Mouse (Mus musculus) limb, embryonic 10.5 days (tissue): Measurements from ENCODE around the gene Pes1. TPM values are rescaled to one million over a fixed set of nuclear protein-coding genes. Genes with fewer than 3 reads are reported as not detected.
"Not testable (repeated sequence)": the region's sequence is repeated elsewhere in the genome, so short reads cannot be mapped to it uniquely, and the experiment has no call there.

Source experiments
- DNase-seq: peaks from one replicate; pipeline ENCODE4 v3.0.0-alpha.2; 2017; ENCODE audit warnings: low spot score
- H3K27ac ChIP-seq: fragments of 300-500 bp; sonication (generic); 2 replicates; pipeline ENCODE4 v1.5.1; 2016; ENCODE audit warnings: mild to moderate bottlenecking
- H3K27me3 ChIP-seq: fragments of 300-500 bp; sonication (generic); 2 replicates; pipeline ENCODE4 v1.6.1; 2016; ENCODE audit warnings: low read depth, mild to moderate bottlenecking; ENCODE audit not compliant: poor library complexity, severe bottlenecking
- H3K36me3 ChIP-seq: fragments of 300-500 bp; sonication (generic); 2 replicates; pipeline ENCODE4 v1.6.1; 2016; ENCODE audit warnings: mild to moderate bottlenecking, moderate library complexity
- H3K4me1 ChIP-seq: fragments of 300-500 bp; sonication (generic); 2 replicates; pipeline ENCODE4 v1.6.1; 2016
- H3K4me3 ChIP-seq: fragments of 300-500 bp; sonication (generic); 2 replicates; pipeline ENCODE4 v1.5.1; 2016; ENCODE audit warnings: mild to moderate bottlenecking, moderate library complexity
- H3K9me3 ChIP-seq: fragments of 300-500 bp; sonication (generic); replicated peaks from 2 replicates; pipeline ENCODE4 v1.6.1; 2016; ENCODE audit warnings: mild to moderate bottlenecking
- WGBS: fragments of 180-500 bp; shearing (Covaris S2); methylation state at CpG from one replicate; pipeline ENCODE4 v1.1.7; 2016; 5-methylcytosine and 5-hydroxymethylcytosine counted together
- polyA plus RNA-seq: library from polyadenylated mRNA; unstranded; fragments of >200 nt; fragmentation: Nextera tagmentation; extraction: Ambion mirVana; gene quantifications from 2 replicates; pipeline ENCODE4 v1.2.1, GENCODE M21; 2016

The Pes1 gene
- polyA plus RNA-seq, 1 experiment from 2014 or later = 106 TPM

GRCm38 (mm10) chr11:3996840-3997239 lies 33.1 kb downstream of the Pes1 start:
- Histone ChIP-seq H3K36me3 (no peaks in the 10 kb centered on the region), H3K27ac (no peak overlapping the region), H3K27me3 (peaks cover 47% of the 10 kb centered on the region), H3K9me3 (no peaks in the 10 kb centered on the region), H3K4me1 (peaks cover 26% of the 10 kb centered on the region), H3K4me3 (no peak overlapping the region)
- 86% methylated on average over 3 of the region's 3 CpGs for WGBS
- no peak for DNase-seq

- Histone ChIP-seq H3K27me3 (peaks cover 43% of the 10 kb centered on the region), H3K4me1 (peaks cover 26% of the 10 kb centered on the region), H3K4me3 (peak overlapping the region; percentile 47), H3K36me3 (no peaks in the 10 kb centered on the region), H3K27ac (peak overlapping the region; percentile 73), H3K9me3 (no peaks in the 10 kb centered on the region)
- DNase-seq = peak; percentile 66
- WGBS = 7% methylated on average over 66 of the region's 66 CpGs
Observed at GRCm38 (mm10) chr11:3997978-3998720, 34.4 kb downstream of the Pes1 start.

GRCm38 (mm10) chr11:3999547-3999946 lies 35.8 kb downstream of the Pes1 start:
- WGBS = 33% methylated on average over 5 of the region's 5 CpGs
- H3K4me3 ChIP-seq = no peak overlapping the region
- peaks cover 26% of the 10 kb centered on the region for H3K4me1 ChIP-seq
- peak; percentile 60 for DNase-seq
- H3K9me3 ChIP-seq = no peaks in the 10 kb centered on the region
- H3K27ac ChIP-seq = peak overlapping the region; percentile 64
- peaks cover 43% of the 10 kb centered on the region for H3K27me3 ChIP-seq
- H3K36me3 ChIP-seq = no peaks in the 10 kb centered on the region

- Histone ChIP-seq H3K27ac (no peak overlapping the region), H3K4me3 (no peak overlapping the region), H3K27me3 (peaks cover 40% of the 10 kb centered on the region), H3K9me3 (no peaks in the 10 kb centered on the region), H3K4me1 (peaks cover 26% of the 10 kb centered on the region), H3K36me3 (no peaks in the 10 kb centered on the region)
- WGBS = 16% methylated on average over 5 of the region's 5 CpGs
- peak; percentile 85 for DNase-seq
Observed at GRCm38 (mm10) chr11:4001603-4002002, 37.8 kb downstream of the Pes1 start.

GRCm38 (mm10) chr11:4005220-4005805 lies 41.5 kb downstream of the Pes1 start:
- WGBS = 64% methylated on average over 5 of the region's 5 CpGs
- no peak for DNase-seq
- Histone ChIP-seq H3K36me3 (no peaks in the 10 kb centered on the region), H3K4me1 (peaks cover under 1% of the 10 kb centered on the region; the same call in 1 of the 2 replicates), H3K27me3 (peaks cover 4% of the 10 kb centered on the region; the same call in 1 of the 2 replicates), H3K4me3 (no peak overlapping the region), H3K27ac (no peak overlapping the region), H3K9me3 (no peaks in the 10 kb centered on the region)

- Histone ChIP-seq H3K9me3 (no peaks in the 10 kb centered on the region), H3K27me3 (no peaks in the 10 kb centered on the region), H3K4me3 (no peak overlapping the region), H3K36me3 (no peaks in the 10 kb centered on the region), H3K27ac (no peak overlapping the region), H3K4me1 (no peaks in the 10 kb centered on the region)
- 85% methylated on average over 3 of the region's 3 CpGs for WGBS
- DNase-seq = no peak
Observed at GRCm38 (mm10) chr11:4006462-4006861, 42.7 kb downstream of the Pes1 start.

- Histone ChIP-seq H3K4me1 (no peaks in the 10 kb centered on the region), H3K36me3 (no peaks in the 10 kb centered on the region), H3K4me3 (no peak overlapping the region), H3K9me3 (no peaks in the 10 kb centered on the region), H3K27me3 (no peaks in the 10 kb centered on the region), H3K27ac (no peak overlapping the region)
- 71% methylated on average over 1 of the region's 1 CpGs for WGBS
- DNase-seq = no peak
Observed at GRCm38 (mm10) chr11:4012616-4013015, 48.8 kb downstream of the Pes1 start.

GRCm38 (mm10) chr11:4015796-4016195 lies 52.0 kb downstream of the Pes1 start:
- not testable (repeated sequence) for H3K4me3 ChIP-seq, H3K27me3 ChIP-seq, H3K36me3 ChIP-seq, H3K4me1 ChIP-seq, H3K27ac ChIP-seq, H3K9me3 ChIP-seq, DNase-seq
- WGBS = 93% methylated on average over 14 of the region's 14 CpGs

GRCm38 (mm10) chr11:4022111-4022510 lies 58.3 kb downstream of the Pes1 start:
- not testable (repeated sequence) for H3K9me3 ChIP-seq, H3K4me3 ChIP-seq

GRCm38 (mm10) chr11:4023321-4023720 lies 59.5 kb downstream of the Pes1 start:
- Histone ChIP-seq H3K27me3 (no peaks in the 10 kb centered on the region), H3K9me3 (no peaks in the 10 kb centered on the region), H3K27ac (no peak overlapping the region), H3K36me3 (no peaks in the 10 kb centered on the region), H3K4me1 (no peaks in the 10 kb centered on the region), H3K4me3 (no peak overlapping the region)
- 72% methylated on average over 2 of the region's 2 CpGs for WGBS
- DNase-seq = no peak

More at GRCm38 (mm10) chr11:4022111-4022510, 58.3 kb downstream of the Pes1 start:
- WGBS = 91% methylated on average over 13 of the region's 13 CpGs
- not testable (repeated sequence) for H3K27me3 ChIP-seq, H3K27ac ChIP-seq, H3K4me1 ChIP-seq, H3K36me3 ChIP-seq, DNase-seq

GRCm38 (mm10) chr11:4027066-4027465 lies 63.3 kb downstream of the Pes1 start:
- DNase-seq = no peak
- Histone ChIP-seq H3K9me3 (no peaks in the 10 kb centered on the region), H3K27me3 (peaks cover 13% of the 10 kb centered on the region), H3K27ac (no peak overlapping the region), H3K4me1 (0 out of 2 replicates have a peak, but pooled peaks cover 3% of the 10 kb centered on the region), H3K36me3 (no peaks in the 10 kb centered on the region), H3K4me3 (no peak overlapping the region)
- 78% methylated on average over 8 of the region's 8 CpGs for WGBS

- no peak for DNase-seq
- H3K9me3 ChIP-seq = no peaks in the 10 kb centered on the region
- H3K4me3 ChIP-seq = no peak overlapping the region
- H3K4me1 ChIP-seq = 0 out of 2 replicates have a peak, but pooled peaks cover 3% of the 10 kb centered on the region
- no peaks in the 10 kb centered on the region for H3K36me3 ChIP-seq
- H3K27ac ChIP-seq = no peak overlapping the region
- peaks cover 20% of the 10 kb centered on the region for H3K27me3 ChIP-seq
- WGBS = 77% methylated on average over 9 of the region's 9 CpGs
Observed at GRCm38 (mm10) chr11:4027561-4028334, 64.0 kb downstream of the Pes1 start.

- H3K36me3 ChIP-seq = no peaks in the 10 kb centered on the region
- no peak overlapping the region for H3K27ac ChIP-seq
- DNase-seq = no peak
- no peaks in the 10 kb centered on the region for H3K9me3 ChIP-seq
- 0 out of 2 replicates have a peak, but pooled peaks cover 3% of the 10 kb centered on the region for H3K4me1 ChIP-seq
- 66% methylated on average over 4 of the region's 4 CpGs for WGBS
- no peak overlapping the region for H3K4me3 ChIP-seq
- peaks cover 27% of the 10 kb centered on the region for H3K27me3 ChIP-seq
Observed at GRCm38 (mm10) chr11:4029343-4029742, 65.6 kb downstream of the Pes1 start.
